Mouse (Mus musculus) heart, embryonic 11.5 days (tissue): ENCODE measurements around the gene Atp2a1. TPM values are rescaled to one million over a fixed set of nuclear protein-coding genes. Genes with fewer than 3 reads are reported as not detected.

Source experiments
- ATAC-seq: fragments of 200-750 bp; cut with Nextera tagmentation; replicated peaks from 2 replicates; pipeline ENCODE4 v1.8.0; 2017; ENCODE audit warnings: moderate library complexity; ENCODE audit not compliant: insufficient number of reproducible peaks, low FRiP score, low TSS enrichment
- H3K27ac ChIP-seq: fragments of 300-500 bp; sonication (generic); 2 replicates; pipeline ENCODE4 v1.5.1; 2014; ENCODE audit warnings: mild to moderate bottlenecking, low read depth, low read length
- H3K27me3 ChIP-seq: fragments of 300-500 bp; sonication (generic); 2 replicates; pipeline ENCODE4 v1.6.1; 2014; ENCODE audit warnings: mild to moderate bottlenecking, low read length, mixed read lengths; ENCODE audit not compliant: control insufficient read depth, insufficient read depth
- H3K36me3 ChIP-seq: fragments of 300-500 bp; sonication (generic); 2 replicates; pipeline ENCODE4 v1.6.1; 2014; ENCODE audit warnings: mild to moderate bottlenecking, low read length, moderate library complexity, mixed read lengths; ENCODE audit not compliant: control insufficient read depth, insufficient read depth
- H3K4me1 ChIP-seq: fragments of 300-500 bp; sonication (generic); 2 replicates; pipeline ENCODE4 v1.6.1; 2014; ENCODE audit warnings: low read length; ENCODE audit not compliant: control insufficient read depth, insufficient read depth
- H3K4me2 ChIP-seq: fragments of 300-500 bp; sonication (generic); 2 replicates; pipeline ENCODE4 v1.6.1; 2014; ENCODE audit warnings: mild to moderate bottlenecking, moderate library complexity
- H3K4me3 ChIP-seq: fragments of 300-500 bp; sonication (generic); 2 replicates; pipeline ENCODE4 v1.5.1; 2014; ENCODE audit warnings: low read depth, low read length
- H3K9ac ChIP-seq: fragments of 300-500 bp; sonication (generic); 2 replicates; pipeline ENCODE4 v1.6.1; 2014; ENCODE audit warnings: mild to moderate bottlenecking, low read depth, low read length, moderate library complexity
- H3K9me3 ChIP-seq: fragments of 300-500 bp; sonication (generic); replicated peaks from 2 replicates; pipeline ENCODE4 v1.6.1; 2016; ENCODE audit warnings: low read length; ENCODE audit not compliant: control insufficient read depth
- WGBS: fragments of 180-500 bp; shearing (Covaris S2); extraction: QIAGEN DNeasy Blood & Tissue Kit; methylation state at CpG from one replicate; pipeline ENCODE4 v1.1.7; 2014; ENCODE audit not compliant: insufficient replicate concordance; 5-methylcytosine and 5-hydroxymethylcytosine counted together
- polyA plus RNA-seq: library from polyadenylated mRNA; unstranded; fragments of >200 nt; fragmentation: Nextera tagmentation; extraction: Ambion mirVana; gene quantifications from 2 replicates; pipeline ENCODE4 v1.2.1, GENCODE M21; 2014

Atp2a1 gene
- polyA plus RNA-seq, 1 experiment from 2014 or later: 5.0 TPM

DNA sequence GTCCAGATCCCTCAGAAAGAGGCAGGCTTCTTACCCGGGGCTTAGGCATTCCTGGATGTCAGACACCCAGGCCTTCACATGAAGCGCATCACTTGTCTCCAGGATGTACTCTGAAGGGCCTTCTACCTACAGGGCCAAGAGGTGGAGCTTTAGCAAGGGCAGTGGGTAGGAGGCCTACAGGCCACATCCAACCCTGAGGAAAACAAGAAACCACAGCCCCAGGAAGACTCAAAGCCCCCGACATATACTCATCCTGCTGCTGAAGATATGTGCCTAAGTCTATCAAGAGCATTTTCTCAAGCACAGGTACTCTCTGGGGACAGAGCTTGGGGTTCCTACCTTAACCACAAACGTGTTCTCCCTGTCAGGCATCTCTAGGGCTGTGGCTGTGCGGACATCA is 8.5 kb upstream of the Atp2a1 start:
- ATAC-seq: no peak
- Histone ChIP-seq H3K9me3 (no peaks in the 10 kb centered on the region), H3K9ac (no peak overlapping the region), H3K4me1 (peaks cover 20% of the 10 kb centered on the region), H3K27me3 (no peaks in the 10 kb centered on the region), H3K4me3 (no peak overlapping the region), H3K4me2 (no peak overlapping the region), H3K36me3 (peaks cover 39% of the 10 kb centered on the region), H3K27ac (no peak overlapping the region)
- WGBS: 89% methylated on average over 5 of the region's 5 CpGs

DNA sequence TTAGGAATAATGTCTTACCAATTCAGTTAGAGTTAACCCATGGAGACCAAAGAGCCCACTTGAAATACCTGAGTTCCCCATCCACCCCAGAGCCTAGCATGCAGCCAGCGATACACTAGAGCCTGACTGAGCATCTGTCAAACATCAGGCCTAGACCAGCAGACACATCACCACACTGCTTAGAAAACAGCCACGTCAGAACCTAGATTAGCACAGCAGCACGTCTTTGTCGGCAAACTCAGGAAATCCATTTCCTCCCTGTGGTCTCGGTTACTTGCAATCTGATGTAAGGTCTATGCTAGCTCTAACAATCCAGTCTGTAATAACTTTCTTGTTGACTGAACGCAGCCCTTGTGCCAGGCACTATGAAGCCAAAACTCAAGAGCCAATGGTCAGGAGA is 7.2 kb upstream of the Atp2a1 start:
- WGBS: 59% methylated on average over 6 of the region's 6 CpGs
- H3K27me3 ChIP-seq: no peaks in the 10 kb centered on the region
- H3K36me3 ChIP-seq: peaks cover 39% of the 10 kb centered on the region
- no peak overlapping the region for H3K9ac ChIP-seq
- H3K4me3 ChIP-seq: no peak overlapping the region
- no peak overlapping the region for H3K4me2 ChIP-seq
- ATAC-seq: no peak
- H3K4me1 ChIP-seq: peaks cover 30% of the 10 kb centered on the region
- no peaks in the 10 kb centered on the region for H3K9me3 ChIP-seq
- H3K27ac ChIP-seq: no peak overlapping the region

DNA sequence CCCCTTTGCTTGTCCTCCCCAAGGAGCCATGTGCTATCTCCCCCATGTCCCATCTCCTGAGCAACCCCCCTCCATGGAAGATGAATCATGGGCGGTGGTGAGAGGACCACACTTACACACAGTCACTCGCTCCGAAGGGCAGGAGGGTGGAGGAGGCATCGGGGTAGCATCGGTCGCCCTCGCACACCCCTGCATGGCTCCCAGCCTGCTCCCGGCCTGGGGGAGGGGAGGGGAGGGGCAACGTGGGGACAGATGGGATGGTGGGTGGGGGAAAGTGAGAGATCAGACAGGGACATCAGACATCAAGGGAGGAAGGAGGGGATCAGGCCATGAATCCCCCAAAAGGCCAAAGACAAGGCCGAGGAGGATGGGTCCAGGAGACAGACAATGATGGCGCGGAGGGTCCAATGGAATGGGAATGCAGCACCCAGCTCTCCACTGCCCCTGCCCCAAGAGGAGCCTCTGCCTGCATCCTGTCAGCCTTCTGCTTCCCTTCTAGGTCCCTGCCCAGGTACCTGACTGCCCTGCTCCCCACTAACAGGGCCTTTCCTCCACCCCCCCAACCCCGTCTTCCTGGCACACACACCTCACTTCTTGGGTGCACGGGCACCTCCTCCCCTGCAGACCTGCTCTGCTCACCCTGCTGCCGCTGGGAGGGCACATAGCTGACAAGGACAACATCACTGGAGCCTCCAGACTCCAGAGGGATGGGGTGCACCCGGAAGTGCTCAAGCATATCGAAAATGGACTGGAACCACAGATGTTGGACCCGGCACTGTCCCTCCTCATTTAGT is 5.1 kb upstream of the Atp2a1 start:
- ATAC-seq: no peak
- no peak overlapping the region for H3K4me3 ChIP-seq
- no peak overlapping the region for H3K27ac ChIP-seq
- peaks cover 33% of the 10 kb centered on the region for H3K4me1 ChIP-seq
- WGBS: 89% methylated on average over 18 of the region's 18 CpGs
- H3K9me3 ChIP-seq: no peaks in the 10 kb centered on the region
- peaks cover 39% of the 10 kb centered on the region for H3K36me3 ChIP-seq
- H3K9ac ChIP-seq: no peak overlapping the region
- H3K4me2 ChIP-seq: no peak overlapping the region
- H3K27me3 ChIP-seq: no peaks in the 10 kb centered on the region; the same call in 1 of the 2 replicates

DNA sequence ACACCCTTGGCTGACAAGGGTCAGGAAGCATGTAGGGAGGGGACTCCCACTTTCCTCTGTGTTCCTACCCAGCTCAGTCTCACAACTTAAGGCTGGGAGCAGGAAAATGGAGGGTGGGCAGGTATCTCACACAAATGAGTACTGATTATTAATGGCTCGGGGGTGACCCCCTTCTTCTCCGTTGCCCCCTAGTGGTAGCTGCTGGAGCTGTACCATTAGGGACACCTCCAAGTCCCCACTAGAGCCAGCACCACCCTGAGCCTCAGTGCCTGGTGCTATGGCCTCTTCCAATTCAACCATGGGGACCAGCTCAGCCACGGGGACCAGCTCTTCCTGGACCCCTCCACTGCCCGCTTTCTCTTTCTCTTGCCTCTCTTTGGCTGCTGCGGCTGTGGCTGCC is 4.4 kb upstream of the Atp2a1 start:
- WGBS: 68% methylated on average over 5 of the region's 5 CpGs
- no peak overlapping the region for H3K4me3 ChIP-seq
- H3K4me2 ChIP-seq: no peak overlapping the region
- H3K27ac ChIP-seq: 0 out of 2 replicates have a peak overlapping the region, but pooled peaks have one; percentile 6
- H3K9ac ChIP-seq: no peak overlapping the region
- H3K4me1 ChIP-seq: peaks cover 35% of the 10 kb centered on the region
- no peaks in the 10 kb centered on the region for H3K9me3 ChIP-seq
- ATAC-seq: no peak
- peaks cover 37% of the 10 kb centered on the region for H3K36me3 ChIP-seq
- H3K27me3 ChIP-seq: peaks cover 3% of the 10 kb centered on the region; the same call in 1 of the 2 replicates

DNA sequence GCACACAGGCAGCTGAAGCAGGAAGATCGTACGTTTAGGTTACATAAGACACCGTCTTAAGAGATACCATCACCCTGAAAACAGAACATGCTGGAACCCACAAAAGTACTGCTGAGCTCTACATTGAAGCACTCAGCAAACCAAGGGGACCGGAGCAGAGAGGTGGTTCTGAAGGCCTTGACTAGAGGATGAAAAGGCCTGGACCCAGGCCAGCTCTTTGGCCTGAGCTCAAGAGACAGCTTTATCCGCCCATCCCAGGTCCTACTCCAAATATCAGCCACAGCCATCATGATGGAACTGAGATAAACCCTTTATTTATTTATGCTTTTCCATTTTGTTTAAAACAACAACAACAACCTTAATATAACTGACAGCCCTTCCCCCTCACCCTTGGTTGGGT is 3.8 kb upstream of the Atp2a1 start:
- peaks cover 34% of the 10 kb centered on the region for H3K36me3 ChIP-seq
- 89% methylated on average over 5 of the region's 5 CpGs for WGBS

DNA sequence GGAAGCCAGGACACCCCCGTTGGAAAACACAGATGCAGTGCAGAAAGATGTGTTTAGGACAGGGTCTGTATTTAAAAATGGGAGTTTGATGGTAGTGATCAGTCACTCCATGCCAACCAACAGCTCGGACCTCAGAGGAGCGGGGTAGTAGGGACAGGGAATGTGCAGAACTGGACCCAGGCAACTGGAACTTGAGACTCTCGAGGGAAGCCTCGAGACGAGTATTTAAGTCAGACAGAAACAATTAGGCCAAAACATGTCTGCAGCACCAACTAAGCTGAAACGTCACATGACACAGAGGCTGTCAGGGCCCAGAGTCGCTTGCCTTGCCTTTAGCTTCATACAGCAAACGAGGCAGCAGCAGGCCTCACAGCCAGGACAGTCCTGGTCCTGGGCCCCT is 3.2 kb upstream of the Atp2a1 start:
- H3K4me3 ChIP-seq: no peak overlapping the region
- 0 out of 2 replicates have a peak overlapping the region, but pooled peaks have one; percentile 28 for H3K9ac ChIP-seq
- H3K36me3 ChIP-seq: peaks cover 28% of the 10 kb centered on the region
- ATAC-seq: no peak
- no peaks in the 10 kb centered on the region for H3K9me3 ChIP-seq
- H3K27ac ChIP-seq: peak overlapping the region; percentile 75
- 58% methylated on average over 9 of the region's 9 CpGs for WGBS
- H3K4me1 ChIP-seq: peaks cover 35% of the 10 kb centered on the region
- H3K4me2 ChIP-seq: no peak overlapping the region
- H3K27me3 ChIP-seq: peaks cover 3% of the 10 kb centered on the region; the same call in 1 of the 2 replicates

More for the DNA sequence above, 3.8 kb upstream of the Atp2a1 start:
- H3K4me2 ChIP-seq: no peak overlapping the region
- no peak overlapping the region for H3K4me3 ChIP-seq
- peak overlapping the region; percentile 75; the same call in 1 of the 2 replicates for H3K27ac ChIP-seq
- peaks cover 35% of the 10 kb centered on the region for H3K4me1 ChIP-seq
- no peak for ATAC-seq
- H3K9ac ChIP-seq: no peak overlapping the region
- peaks cover 3% of the 10 kb centered on the region; the same call in 1 of the 2 replicates for H3K27me3 ChIP-seq
- H3K9me3 ChIP-seq: no peaks in the 10 kb centered on the region

DNA sequence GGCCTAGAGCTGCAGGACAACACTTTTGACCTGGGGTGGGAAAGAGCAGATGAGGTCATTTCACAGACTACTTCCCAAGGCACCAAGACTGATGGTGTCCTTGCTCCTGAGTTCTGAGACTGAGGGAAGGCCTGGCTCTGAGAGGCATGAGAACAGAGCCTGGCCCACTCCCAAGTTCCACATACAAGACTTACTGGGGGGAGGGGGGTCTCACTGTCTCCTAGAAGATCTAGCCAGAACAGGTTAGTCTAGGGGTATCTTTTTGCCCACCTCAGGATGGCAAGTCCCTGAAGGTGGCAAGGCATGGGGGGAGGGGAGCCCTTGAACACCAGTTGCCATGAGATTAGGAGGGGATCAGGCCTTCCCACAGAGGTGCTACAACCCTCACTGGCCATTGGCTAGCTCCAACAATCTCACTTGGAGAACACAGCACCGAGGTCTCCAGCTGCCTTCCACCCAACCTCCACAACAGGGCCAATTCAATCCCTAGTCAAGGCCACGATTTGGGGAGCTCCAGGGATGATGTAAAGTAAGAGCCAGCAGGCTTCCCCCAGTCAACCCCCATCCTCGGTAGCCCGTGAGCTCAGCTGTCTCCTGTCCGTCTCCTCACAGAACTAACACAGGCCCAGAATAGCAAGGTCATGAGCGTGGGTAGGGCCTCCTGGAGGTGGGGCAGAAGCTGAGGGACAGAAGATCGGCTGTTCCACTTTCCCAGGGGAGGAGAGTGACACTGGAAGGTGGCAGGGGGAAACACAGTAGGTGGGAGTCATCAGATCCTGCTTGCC is 2.5 kb upstream of the Atp2a1 start:
- Histone ChIP-seq H3K27me3 (peaks cover 3% of the 10 kb centered on the region; the same call in 1 of the 2 replicates), H3K36me3 (peaks cover 24% of the 10 kb centered on the region), H3K4me3 (no peak overlapping the region), H3K4me2 (peak overlapping the region; percentile 27; the same call in 1 of the 2 replicates), H3K27ac (peak overlapping the region; percentile 75), H3K9me3 (no peaks in the 10 kb centered on the region), H3K4me1 (peaks cover 35% of the 10 kb centered on the region), H3K9ac (peak overlapping the region; percentile 28; the same call in 1 of the 2 replicates)
- no peak for ATAC-seq
- 17% methylated on average over 7 of the region's 7 CpGs for WGBS

DNA sequence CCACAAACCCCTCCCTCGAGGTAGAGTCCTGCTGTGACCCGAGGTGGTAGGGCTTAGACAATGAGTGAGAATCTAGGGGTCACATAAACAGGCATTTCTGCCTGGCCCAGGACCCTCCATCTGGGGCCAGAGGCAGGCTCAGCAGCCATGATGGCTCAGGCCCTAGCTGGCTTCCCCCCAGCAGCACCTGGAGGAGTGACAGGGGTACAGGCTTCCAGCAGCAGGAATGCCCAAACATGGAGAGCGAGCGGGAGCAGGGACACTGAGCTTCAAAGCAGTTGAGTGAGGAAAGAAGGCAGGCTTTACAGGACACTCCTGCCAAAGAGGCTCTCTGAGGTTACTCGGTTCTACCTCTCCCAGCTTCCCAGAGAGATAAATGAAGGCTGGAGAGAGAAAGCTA is 1.9 kb upstream of the Atp2a1 start:
- Histone ChIP-seq H3K4me2 (no peak overlapping the region), H3K9me3 (no peaks in the 10 kb centered on the region), H3K27ac (peak overlapping the region; percentile 75), H3K4me3 (no peak overlapping the region), H3K4me1 (peaks cover 33% of the 10 kb centered on the region), H3K9ac (peak overlapping the region; percentile 36; the same call in 1 of the 2 replicates), H3K36me3 (peaks cover 24% of the 10 kb centered on the region), H3K27me3 (peaks cover 3% of the 10 kb centered on the region; the same call in 1 of the 2 replicates)
- ATAC-seq: peak; percentile 11; the same call in 1 of the 2 replicates
- 35% methylated on average over 5 of the region's 5 CpGs for WGBS
